Mouse (Mus musculus) MEL (cell line): ENCODE results near the gene Mog. TPM values are rescaled to one million over a fixed set of nuclear protein-coding genes. Genes with fewer than 3 reads are reported as not detected.

Source experiments
- DNase-seq: peaks from one replicate; pipeline ENCODE4 v3.0.0; 2011; ENCODE audit warnings: low read depth, low spot score
- H3K27ac ChIP-seq: 2 replicates; pipeline ENCODE4 v1.5.1; 2012; ENCODE audit warnings: low read depth, mild to moderate bottlenecking, control low read depth, low read length, moderate library complexity; ENCODE audit not compliant: control insufficient read depth
- H3K27me3 ChIP-seq, 2 experiments: fragments of 150-350 bp in 1 of 2; sonication (generic) in 1 of 2; 2 replicates each; pipeline ENCODE4 v1.6.1; 2012; ENCODE audit warnings: low read length in 2 of 2, mild to moderate bottlenecking in 2 of 2, improper control_type of control experiment in 1 of 2, moderate library complexity in 1 of 2; ENCODE audit not compliant: insufficient read depth in 2 of 2, control insufficient read depth in 1 of 2
- H3K36me3 ChIP-seq, 2 experiments: 2 replicates each; pipeline ENCODE4 v1.6.1; 2012 to 2014; ENCODE audit warnings: low read length in 2 of 2, improper control_type of control experiment in 1 of 2, inconsistent platforms in 1 of 2, mild to moderate bottlenecking in 1 of 2; ENCODE audit not compliant: insufficient read depth in 2 of 2, control insufficient read depth in 1 of 2
- H3K4me1 ChIP-seq, 2 experiments: fragments of 150-350 bp in 1 of 2; sonication (generic) in 1 of 2; 2 replicates each; pipeline ENCODE4 v1.6.1; 2012; ENCODE audit warnings: low read length in 2 of 2, improper control_type of control experiment in 1 of 2, mild to moderate bottlenecking in 1 of 2; ENCODE audit not compliant: insufficient read depth in 2 of 2, control insufficient read depth in 1 of 2
- H3K4me3 ChIP-seq, 2 experiments: fragments of 150-350 bp in 1 of 2; sonication (generic) in 1 of 2; 2 replicates each; pipeline ENCODE4 v1.5.1; 2012; ENCODE audit warnings: low read depth in 2 of 2, low read length in 2 of 2, mild to moderate bottlenecking in 2 of 2, moderate library complexity in 2 of 2, control low read depth in 1 of 2, improper control_type of control experiment in 1 of 2; ENCODE audit not compliant: control insufficient read depth in 1 of 2, insufficient read depth in 1 of 2
- H3K79me2 ChIP-seq: 2 replicates; pipeline ENCODE4 v1.6.1; 2012; ENCODE audit warnings: mild to moderate bottlenecking, low read length, moderate library complexity; ENCODE audit not compliant: control insufficient read depth, poor library complexity, insufficient read depth
- H3K9ac ChIP-seq: 2 replicates; pipeline ENCODE4 v1.6.1; 2012; ENCODE audit warnings: low read depth, mild to moderate bottlenecking, control low read depth, low read length, moderate library complexity; ENCODE audit not compliant: control insufficient read depth, poor library complexity, severe bottlenecking
- H3K9me3 ChIP-seq: fragments of 150-350 bp; sonication (generic); replicated peaks from 2 replicates; pipeline ENCODE4 v1.6.1; 2012; ENCODE audit warnings: mild to moderate bottlenecking, low read length, improper control_type of control experiment, moderate library complexity; ENCODE audit not compliant: insufficient read depth
- BHLHE40 ChIP-seq: IDR thresholded peaks from 2 replicates; pipeline ENCODE4 v1.6.1; 2012; ENCODE audit warnings: low read depth, mild to moderate bottlenecking, inconsistent platforms, low read length, improper control_type of control experiment, borderline replicate concordance
- CHD1 ChIP-seq: IDR thresholded peaks from 2 replicates; pipeline ENCODE4 v1.6.1; 2012; ENCODE audit warnings: low read depth, mild to moderate bottlenecking, inconsistent platforms, low read length, improper control_type of control experiment
- CTCF ChIP-seq, 3 experiments: IDR thresholded peaks in 2 of 3; conservative IDR thresholded peaks in 1 of 3; 2 replicates each; pipeline ENCODE4 v1.5.1; 2011 to 2012; ENCODE audit warnings: low read length in 3 of 3, low read depth in 2 of 3, mild to moderate bottlenecking in 2 of 3, improper control_type of control experiment in 1 of 3, inconsistent platforms in 1 of 3, mixed read lengths in 1 of 3, moderate library complexity in 1 of 3; ENCODE audit not compliant: control insufficient read depth in 1 of 3, insufficient read depth in 1 of 3, poor library complexity in 1 of 3, severe bottlenecking in 1 of 3
- ETS1 ChIP-seq: IDR thresholded peaks from 2 replicates; pipeline ENCODE4 v1.6.1; 2012; ENCODE audit warnings: low read depth, mild to moderate bottlenecking, inconsistent platforms, low read length, improper control_type of control experiment, moderate library complexity
- GABPA ChIP-seq: IDR thresholded peaks from 2 replicates; pipeline ENCODE4 v1.6.1; 2012; ENCODE audit warnings: low read depth, mild to moderate bottlenecking, inconsistent platforms, low read length, improper control_type of control experiment, moderate library complexity
- HCFC1 ChIP-seq: IDR thresholded peaks from 2 replicates; pipeline ENCODE4 v1.6.1; 2012; ENCODE audit warnings: low read depth, mild to moderate bottlenecking, inconsistent platforms, low read length, improper control_type of control experiment, moderate library complexity
- MAFK ChIP-seq: IDR thresholded peaks from 2 replicates; pipeline ENCODE4 v1.6.1; 2011; ENCODE audit warnings: low read depth, mild to moderate bottlenecking, low read length, improper control_type of control experiment, borderline replicate concordance
- MAX ChIP-seq: IDR thresholded peaks from 2 replicates; pipeline ENCODE4 v1.6.1; 2011; ENCODE audit warnings: low read length, improper control_type of control experiment
- MAZ ChIP-seq: IDR thresholded peaks from 2 replicates; pipeline ENCODE4 v1.6.1; 2012; ENCODE audit warnings: low read depth, mild to moderate bottlenecking, inconsistent platforms, low read length, improper control_type of control experiment
- NELFE ChIP-seq: IDR thresholded peaks from 2 replicates; pipeline ENCODE4 v1.6.1; 2011; ENCODE audit warnings: low read depth, low read length, improper control_type of control experiment
- NRF1 ChIP-seq: IDR thresholded peaks from 2 replicates; pipeline ENCODE4 v1.6.1; 2014; ENCODE audit warnings: low read depth, mild to moderate bottlenecking, inconsistent platforms, low read length, improper control_type of control experiment, moderate library complexity; ENCODE audit not compliant: poor library complexity, insufficient read depth, severe bottlenecking
- POLR2A ChIP-seq, 2 experiments: IDR thresholded peaks; 2 replicates each; pipeline ENCODE4 v1.6.1; 2011 to 2012; ENCODE audit warnings: low read length in 2 of 2, mild to moderate bottlenecking in 2 of 2, control low read depth in 1 of 2, improper control_type of control experiment in 1 of 2, low read depth in 1 of 2, moderate library complexity in 1 of 2; ENCODE audit not compliant: control insufficient read depth in 1 of 2, insufficient read depth in 1 of 2, poor library complexity in 1 of 2
- SIN3A ChIP-seq: IDR thresholded peaks from 2 replicates; pipeline ENCODE4 v1.6.1; 2012; ENCODE audit warnings: low read length, improper control_type of control experiment, inconsistent platforms
- TAL1 ChIP-seq: IDR thresholded peaks from 2 replicates; pipeline ENCODE4 v1.6.1; 2012; ENCODE audit warnings: mild to moderate bottlenecking, inconsistent platforms, low read length, moderate library complexity, mixed read lengths
- TBP ChIP-seq: IDR thresholded peaks from 2 replicates; pipeline ENCODE4 v1.8.0; 2011; ENCODE audit warnings: low read depth, low read length, improper control_type of control experiment
- UBTF ChIP-seq: IDR thresholded peaks from 2 replicates; pipeline ENCODE4 v1.6.1; 2012; ENCODE audit warnings: low read depth, mild to moderate bottlenecking, inconsistent platforms, low read length, improper control_type of control experiment, moderate library complexity, borderline replicate concordance; ENCODE audit not compliant: insufficient read depth
- ZC3H11A ChIP-seq: IDR thresholded peaks from 2 replicates; pipeline ENCODE4 v1.6.1; 2012; ENCODE audit warnings: low read depth, mild to moderate bottlenecking, inconsistent platforms, low read length, improper control_type of control experiment
- ZKSCAN1 ChIP-seq: IDR thresholded peaks from 2 replicates; pipeline ENCODE4 v1.6.1; 2012; ENCODE audit warnings: low read depth, mild to moderate bottlenecking, inconsistent platforms, low read length, improper control_type of control experiment, moderate library complexity
- polyA plus RNA-seq, 2 experiments: library from polyadenylated mRNA; stranded (reverse) in 1 of 2; unstranded in 1 of 2; fragments of >175 nt in 1 of 2; fragments of >200 nt in 1 of 2; gene quantifications; 2 replicates each; pipeline versions ENCODE4 v1.2.1 to v1.2.4; 2012; ENCODE audit warnings: low replicate concordance in 2 of 2, low read depth in 1 of 2; ENCODE audit not compliant: insufficient read length in 2 of 2, insufficient read depth in 1 of 2, missing spikeins in 1 of 2
- total RNA-seq: library from RNA; depleted of rRNA; stranded (reverse); fragments of 300-350 nt; gene quantifications from 2 replicates; pipeline ENCODE4 v1.2.3, GENCODE M21; 2012

The Mog gene
- total and polyA plus RNA-seq, 3 experiments = not detected

- H3K9ac ChIP-seq = no peak overlapping the region
- no peaks in the 10 kb centered on the region for H3K27me3 ChIP-seq
- no peak for TF ChIP-seq TAL1
- peak; percentile 14; the same call in 1 of the 2 replicates for TF ChIP-seq MAFK
- peaks cover 2% of the 10 kb centered on the region in 2 experiments; a peak in 1 of 4 replicates for H3K4me1 ChIP-seq
- no peak overlapping the region for H3K27ac ChIP-seq
- no peaks in the 10 kb centered on the region for H3K9me3 ChIP-seq
- no peak overlapping the region for H3K4me3 ChIP-seq
- H3K36me3 ChIP-seq = peaks cover 0 to 7% of the 10 kb centered on the region in 2 experiments; a peak in 2 of 4 replicates
- peaks cover 1% of the 10 kb centered on the region for H3K79me2 ChIP-seq
- no peak for DNase-seq
These were observed 24.3 kb upstream of the Mog start for GRCm38 (mm10) chr17:37047332-37047976.

- peak; percentile 74 for DNase-seq
- H3K9me3 ChIP-seq = no peaks in the 10 kb centered on the region
- H3K36me3 ChIP-seq = peaks cover 0 to 7% of the 10 kb centered on the region in 2 experiments; a peak in 2 of 4 replicates
- no peaks in the 10 kb centered on the region for H3K27me3 ChIP-seq
- H3K9ac ChIP-seq = peak overlapping the region; percentile 94
- H3K27ac ChIP-seq = no peak overlapping the region
- H3K4me3 ChIP-seq = peak overlapping the region; percentile 64 to 98
- H3K79me2 ChIP-seq = peaks cover 1% of the 10 kb centered on the region
- TF ChIP-seq ETS1 (no peak), NELFE (peak; percentile 21; the same call in 1 of the 2 replicates), CTCF (IDR thresholded peaks at IDR 0.05 in 2 of 3, conservative IDR thresholded peaks at IDR 0.05 in 1 of 3; ENCODE audit: control insufficient read depth in 1 of 3, insufficient read depth in 1 of 3, low read depth in 2 of 3, low read length in 3 of 3, poor library complexity in 1 of 3, severe bottlenecking in 1 of 3) (peak in 2 of 3 experiments; percentile 23 to 34; a peak in 4 of 6 replicates), POLR2A (IDR thresholded peaks at IDR 0.05; ENCODE audit: control insufficient read depth in 1 of 2, insufficient read depth in 1 of 2, low read depth in 1 of 2, low read length in 2 of 2, poor library complexity in 1 of 2) (peak in 1 of 2 experiments; percentile 40; a peak in 2 of 4 replicates)
- peaks cover 2% of the 10 kb centered on the region in 2 experiments; a peak in 1 of 4 replicates for H3K4me1 ChIP-seq
These were observed 23.3 kb upstream of the Mog start for GRCm38 (mm10) chr17:37046312-37047112.

GRCm38 (mm10) chr17:37045611-37046311 lies 22.6 kb upstream of the Mog start, which contains the start of gene Gabbr1:
Gabbr1 (plus strand) TSS chr17:37045966.
- H3K27me3 ChIP-seq = no peaks in the 10 kb centered on the region
- no peak within 1 kb of the TSS for H3K27ac ChIP-seq
- H3K79me2 ChIP-seq = peaks cover 1% of the 10 kb centered on the region
- TF ChIP-seq MAZ = peak; percentile 98
- no peak for TF ChIP-seq BHLHE40
- TF ChIP-seq ZKSCAN1 = no peak
- TF ChIP-seq UBTF = peak; percentile 67; the same call in 1 of the 2 replicates
- TF ChIP-seq SIN3A = peak; percentile 23; the same call in 1 of the 2 replicates
- TF ChIP-seq GABPA = no peak
- TF ChIP-seq MAX = no peak
- no peak for TF ChIP-seq TBP
- TF ChIP-seq CHD1 = no peak
- no peak for TF ChIP-seq TAL1
- TF ChIP-seq NRF1 = no peak
- TF ChIP-seq POLR2A (IDR thresholded peaks at IDR 0.05; ENCODE audit: control insufficient read depth in 1 of 2, insufficient read depth in 1 of 2, low read depth in 1 of 2, low read length in 2 of 2, poor library complexity in 1 of 2) = peak in 1 of 2 experiments; percentile 30; a peak in 2 of 4 replicates
- no peak for TF ChIP-seq ETS1
- no peak for TF ChIP-seq NELFE
- TF ChIP-seq ZC3H11A = no peak
- peak; percentile 53; the same call in 1 of the 2 replicates for TF ChIP-seq HCFC1
- no peaks in the 10 kb centered on the region for H3K9me3 ChIP-seq
- DNase-seq = peak; percentile 85
- peak within 1 kb of the TSS; percentile 64 to 98 for H3K4me3 ChIP-seq
- peaks cover 2% of the 10 kb centered on the region in 2 experiments; a peak in 1 of 4 replicates for H3K4me1 ChIP-seq
- H3K9ac ChIP-seq = peak within 1 kb of the TSS; percentile 94
- peaks cover 0 to 7% of the 10 kb centered on the region in 2 experiments; a peak in 2 of 4 replicates for H3K36me3 ChIP-seq
